Comparison of ENCODE assay signal across 1 mouse cellular context in the genomic region with DNA sequence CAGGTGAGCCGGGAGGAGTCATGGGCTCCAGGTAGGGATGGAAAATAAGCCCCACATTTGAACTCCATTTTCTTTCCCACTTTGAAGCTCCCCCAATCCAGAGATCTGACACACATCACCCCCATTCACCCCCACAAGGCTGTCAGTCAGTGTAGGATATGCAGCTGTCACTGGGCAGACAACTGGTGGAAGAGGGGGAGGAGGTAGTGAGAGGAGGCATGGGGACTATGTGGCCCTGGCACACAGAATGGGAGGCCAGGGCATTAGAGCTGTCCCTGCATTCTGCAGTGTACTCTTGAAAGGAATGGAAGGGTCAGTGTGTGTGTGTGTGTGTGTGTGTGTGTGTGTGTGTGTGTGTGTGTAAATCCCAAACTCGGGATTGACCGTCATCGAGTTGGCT.
TF ChIP-seq lines count a peak whose summit lies in the region.

No protein-coding gene starts in this region.

TF ChIP-seq in myocyte, 11 proteins besides CTCF, POLR2A, EP300 and RAD21 (continued from another document):
- TF ChIP-seq POLR2AphosphoS2 (IDR thresholded peaks at IDR 0.05; ENCODE audit: insufficient read length, low read depth), result no peak
- TF ChIP-seq TCF3 (IDR thresholded peaks at IDR 0.05; ENCODE audit: insufficient read length, low read depth), result peak; percentile 96
TF ChIP-seq in myocyte: peak in this region for 4.
